Mouse (Mus musculus) neutrophil, adult 5-6 weeks (primary cell): ENCODE data around the gene Dennd4c. TPM values are rescaled to one million over a fixed set of nuclear protein-coding genes. Genes with fewer than 3 reads are reported as not detected.

Source experiments
- ATAC-seq: fragments of 151-379, 151-347 bp; 2 replicates; pipeline ENCODE4 v1.8.0; 2017; ENCODE audit warnings: mild to moderate bottlenecking, moderate TSS enrichment; ENCODE audit not compliant: insufficient number of reproducible peaks, poor library complexity, low FRiP score, severe bottlenecking; ENCODE audit errors: extremely low read depth
- total RNA-seq: library from RNA; stranded (forward); fragments of 200-1000 nt; gene quantifications from 2 replicates; pipeline ENCODE4 v1.2.3, GENCODE M21; 2017

The Dennd4c gene
- total RNA-seq, 1 experiment from 2014 or later = 22.8 TPM

DNA sequence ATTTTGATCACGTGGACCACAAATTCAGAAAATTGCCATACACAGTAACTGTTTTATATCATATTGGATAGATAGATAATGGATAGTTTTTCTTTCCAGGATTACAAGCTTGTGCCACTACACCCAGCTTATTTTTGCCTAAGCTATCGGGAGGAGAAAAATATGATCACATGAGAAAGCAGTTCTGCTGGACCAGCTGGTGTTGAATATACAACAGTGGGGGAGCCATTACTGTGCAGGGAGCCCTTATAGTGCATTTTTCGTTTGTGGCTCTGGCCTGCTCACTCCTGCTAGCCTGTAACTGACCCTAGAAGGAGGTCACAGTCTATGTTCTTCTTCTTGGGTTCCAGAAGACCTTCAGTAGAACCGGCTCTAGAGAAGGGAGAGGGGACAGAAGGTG, 124.7 kb downstream of the Dennd4c start:
- no peak for ATAC-seq

DNA sequence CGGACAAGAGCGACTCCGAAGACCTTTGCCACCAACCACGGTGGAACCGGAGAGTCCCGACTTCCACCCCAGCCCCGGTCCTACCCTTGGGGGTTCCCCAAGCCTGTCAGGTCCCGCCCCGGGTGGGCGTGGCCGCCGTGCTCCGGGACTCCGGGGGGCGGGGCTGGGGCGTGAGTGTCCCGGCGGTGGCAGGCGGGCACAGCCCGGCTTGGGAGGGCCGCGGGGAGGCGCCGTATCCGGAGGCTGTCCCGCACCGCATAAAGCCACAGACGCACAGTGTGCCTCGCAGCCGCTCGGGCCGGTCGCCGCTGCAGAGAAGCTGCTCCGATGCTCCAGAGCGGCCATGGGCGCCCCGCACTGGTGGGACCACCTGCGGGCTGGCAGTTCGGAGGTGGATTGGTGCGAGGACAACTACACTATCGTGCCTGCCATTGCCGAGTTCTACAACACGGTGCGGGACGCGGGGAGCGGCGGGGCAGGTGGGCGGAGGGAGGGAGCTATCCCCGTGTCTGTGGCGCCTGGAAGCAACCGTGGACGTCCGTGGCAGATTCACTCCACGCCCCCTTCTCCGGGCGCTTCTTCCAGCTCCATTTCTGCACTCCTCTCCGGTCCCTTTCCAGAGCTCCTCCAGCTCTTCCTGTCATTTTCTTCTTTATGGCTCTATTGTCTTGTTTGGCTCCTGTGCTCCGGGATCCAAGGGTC, 125.9 kb downstream of the Dennd4c start, which contains the start of gene Acer2:
Acer2 (plus strand) TSS at position 251 of the 702 bp plus-strand sequence.
- ATAC-seq = peak; percentile 67

DNA sequence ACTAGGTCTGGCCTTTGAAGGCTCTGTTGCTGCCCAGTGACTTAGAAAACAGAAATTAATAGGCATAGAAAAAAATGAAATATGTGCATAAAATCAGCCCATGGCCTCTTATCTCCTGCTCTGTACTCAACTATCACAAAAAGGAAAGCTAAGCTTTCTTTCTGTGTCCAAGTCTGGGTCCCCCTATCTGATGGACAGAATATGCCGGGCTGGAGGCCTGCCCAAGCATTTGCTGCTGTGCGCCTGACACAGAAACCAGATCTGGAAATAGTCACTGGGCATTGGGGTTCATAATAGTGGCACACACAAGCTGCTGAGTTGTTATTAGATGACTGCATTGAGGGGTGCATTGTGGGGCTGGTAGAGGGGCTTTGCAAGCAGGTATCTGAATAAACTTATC, 131.1 kb downstream of the Dennd4c start:
- no peak for ATAC-seq

DNA sequence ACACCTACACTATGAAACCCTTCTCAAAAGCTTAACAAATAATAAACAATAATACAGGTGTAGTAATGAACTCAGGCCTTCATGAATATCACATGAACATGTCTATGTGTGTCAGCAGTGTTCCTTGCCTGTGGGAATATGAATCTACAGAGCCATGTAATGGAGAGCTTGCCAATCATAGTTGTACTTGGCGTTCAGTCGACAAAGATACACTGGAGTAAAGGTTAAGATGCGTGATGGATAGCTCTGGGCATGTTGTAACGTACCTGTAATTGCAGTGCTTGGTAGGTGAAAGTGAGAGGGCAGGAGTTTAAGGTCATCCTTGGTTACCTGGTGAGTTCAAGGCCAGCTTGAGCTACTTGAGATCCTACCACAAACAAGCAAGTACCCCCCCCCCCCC, 132.8 kb downstream of the Dennd4c start:
- no peak for ATAC-seq

DNA sequence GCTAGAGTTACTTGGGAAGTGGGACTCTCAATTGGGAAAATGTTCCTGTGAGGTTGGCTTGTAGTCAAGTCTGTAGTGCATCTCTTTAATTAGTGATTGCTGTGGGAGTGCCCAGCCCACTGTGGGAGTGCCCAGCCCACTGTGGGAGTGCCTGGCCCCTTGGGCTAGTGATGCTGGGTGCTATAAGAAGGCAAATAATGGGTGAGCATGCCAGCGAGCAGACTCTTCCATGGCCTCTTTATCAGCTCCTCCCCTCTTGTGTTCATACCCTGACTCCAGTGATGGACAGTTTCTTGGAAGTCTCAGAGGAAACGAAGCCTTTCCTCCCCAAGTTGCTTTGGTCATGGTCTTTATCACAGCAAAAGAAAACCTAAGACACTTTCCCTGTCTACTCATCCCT, 134.1 kb downstream of the Dennd4c start:
- ATAC-seq = no peak

DNA sequence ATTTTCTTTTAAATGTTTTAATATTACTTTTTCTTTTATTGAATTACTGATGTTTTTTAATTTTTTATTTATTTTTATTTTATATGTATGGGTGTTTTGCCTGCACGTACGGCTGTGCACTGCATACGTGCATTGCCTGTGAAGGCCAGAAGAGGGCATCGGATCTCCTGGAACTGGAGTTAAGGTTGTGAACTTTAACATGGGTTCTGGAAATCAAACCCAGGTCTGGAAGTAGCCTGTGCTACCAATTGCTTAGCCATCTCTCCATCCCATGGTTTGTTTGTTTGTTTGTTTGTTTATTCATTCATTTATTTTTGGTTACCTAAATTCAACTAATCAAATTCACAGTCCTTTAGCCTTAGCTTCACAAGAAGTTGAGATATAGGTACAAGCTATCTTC, 136.6 kb downstream of the Dennd4c start:
- ATAC-seq = peak; percentile 36; the same call in 1 of the 2 replicates

DNA sequence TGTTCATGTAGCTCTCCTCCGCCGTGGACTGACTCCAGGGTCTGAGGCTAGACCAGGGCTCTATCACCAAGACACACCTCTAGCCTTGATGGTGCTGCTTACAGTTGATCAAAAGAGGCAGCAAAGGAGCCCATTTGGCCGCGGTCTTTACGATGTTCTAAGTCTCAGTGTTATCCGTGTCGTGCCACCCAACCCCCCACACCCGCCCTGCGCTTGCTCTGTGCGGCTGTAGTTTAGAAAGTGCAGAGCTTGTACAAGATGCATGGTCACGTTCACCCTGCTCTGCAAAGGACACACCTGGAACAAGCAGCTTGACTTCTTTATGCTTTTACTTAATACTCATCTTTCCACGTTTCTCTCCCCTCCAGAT, 137.4 kb downstream of the Dennd4c start:
- no peak for ATAC-seq

DNA sequence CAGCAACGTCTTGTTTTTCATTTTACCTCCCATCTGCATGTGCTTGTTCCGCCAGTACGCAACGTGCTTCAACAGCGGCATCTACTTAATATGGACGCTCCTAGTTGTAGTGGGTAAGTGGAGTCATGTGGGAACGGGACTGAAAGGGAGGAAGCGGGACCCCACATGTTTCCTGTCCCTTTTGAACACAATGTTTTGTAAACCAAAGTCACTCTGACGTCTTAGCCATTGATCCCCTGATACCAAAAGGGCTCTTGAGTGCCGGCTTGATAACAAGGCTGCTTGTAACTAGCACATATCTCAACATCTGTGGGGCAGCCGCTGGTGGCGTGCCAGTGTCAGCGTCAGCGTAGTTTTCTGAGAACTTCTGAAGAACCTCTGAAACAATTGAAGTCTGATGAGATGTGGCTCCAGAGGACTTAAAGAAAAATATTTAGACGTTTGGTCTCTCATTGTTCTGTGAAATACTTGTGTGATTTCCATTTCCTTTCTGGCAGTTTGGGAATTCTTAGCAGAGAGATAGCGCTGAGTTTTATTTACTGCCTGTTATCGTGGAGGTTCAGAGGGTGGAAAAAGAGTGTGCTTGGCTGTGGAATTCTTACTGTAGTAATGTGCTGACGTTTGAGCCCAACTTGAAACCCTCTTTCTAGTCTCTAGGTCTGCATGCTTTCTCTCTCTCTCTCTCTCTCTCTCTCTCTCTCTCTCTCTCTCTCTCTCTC, 138.0 kb downstream of the Dennd4c start:
- ATAC-seq = peak; percentile 71

DNA sequence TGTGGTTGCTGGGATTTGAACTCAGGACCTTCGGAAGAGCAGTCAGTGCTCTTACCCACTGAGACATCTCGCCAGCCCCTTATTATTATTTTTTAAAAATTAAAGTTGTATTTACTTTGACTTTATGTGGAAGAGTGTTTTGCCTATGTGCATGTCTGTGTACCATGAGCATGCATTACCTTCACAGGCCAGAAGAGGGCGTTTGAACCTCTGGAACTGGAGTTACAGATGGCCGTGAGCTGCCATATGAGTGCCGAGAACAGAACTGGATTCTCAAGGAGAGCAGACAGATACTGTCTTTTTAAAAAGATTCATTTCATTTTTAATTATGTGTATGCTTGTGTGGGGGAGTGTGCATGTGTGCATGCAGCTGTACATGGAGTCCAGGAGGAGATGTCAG, 139.5 kb downstream of the Dennd4c start:
- no peak for ATAC-seq

DNA sequence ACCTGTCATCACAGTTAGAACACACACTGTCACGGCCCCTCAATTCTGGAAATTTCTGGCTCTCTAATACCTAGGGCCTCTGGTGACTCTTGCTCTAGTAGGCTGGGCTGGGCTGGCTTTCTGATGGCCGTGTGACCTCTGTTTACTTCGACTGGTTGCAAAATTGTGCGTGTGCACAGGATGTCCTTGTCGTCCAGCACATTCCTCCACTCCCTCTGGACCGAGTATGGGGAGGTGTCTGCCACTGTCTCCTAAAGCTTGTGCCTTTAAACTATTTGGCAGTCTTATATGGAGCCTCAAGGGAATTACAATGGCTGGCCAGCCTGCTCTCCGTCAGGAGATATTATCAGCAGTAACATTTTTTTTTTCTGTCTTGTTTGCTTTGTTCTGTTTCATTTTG, 149.1 kb downstream of the Dennd4c start:
- ATAC-seq = no peak

DNA sequence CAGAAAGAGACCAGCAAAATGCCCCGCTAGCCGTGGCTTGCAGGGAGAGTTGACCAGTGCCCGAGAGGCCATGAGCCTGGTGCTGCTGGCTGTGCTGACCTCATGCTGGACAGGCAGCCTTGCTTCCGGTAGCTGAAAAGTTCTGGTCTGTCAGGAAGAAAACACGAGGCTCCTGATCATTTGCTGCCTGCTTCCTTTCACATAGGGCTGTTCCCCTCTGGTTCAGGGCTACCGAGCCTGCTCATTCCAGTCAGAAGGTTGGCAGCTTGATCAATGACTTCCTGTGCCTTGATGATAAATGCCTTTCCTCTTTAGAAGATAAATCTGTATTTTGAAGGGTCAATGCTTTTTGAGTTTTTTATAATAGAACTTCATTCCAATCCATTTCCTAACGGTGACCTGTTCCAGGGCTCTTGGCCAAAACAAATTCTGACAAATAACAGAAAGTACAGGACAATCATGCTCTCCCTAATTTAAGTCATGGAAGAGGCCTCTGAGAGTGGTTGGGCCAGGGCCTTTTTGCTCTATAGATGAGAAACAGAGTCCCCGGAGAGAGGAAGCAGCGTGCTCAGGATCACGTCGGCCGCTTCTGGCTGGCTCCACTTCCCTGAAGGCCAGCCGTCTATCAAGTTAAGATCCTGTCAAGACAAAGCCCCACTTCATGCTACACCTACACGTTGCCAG, 150.6 kb downstream of the Dennd4c start:
- no peak for ATAC-seq

Other genes with a start within 250 kb of the Dennd4c start
- gene Saxo1, start 190.2 kb upstream of the Dennd4c start, total RNA-seq = not detected in 2 replicates
- 19.4 and 21.8 TPM in 2 replicates for gene Rraga, start 172.9 kb upstream of the Dennd4c start, total RNA-seq
- gene Haus6, start 136.5 kb upstream of the Dennd4c start, total RNA-seq = 17.3 and 18.6 TPM in 2 replicates
- 119 and 151 TPM in 2 replicates for gene Plin2, start 78.5 kb upstream of the Dennd4c start, total RNA-seq
- gene Rps6, start 108.9 kb downstream of the Dennd4c start, total RNA-seq = 617 and 655 TPM in 2 replicates
- gene Acer2, start 125.8 kb downstream of the Dennd4c start, total RNA-seq = 1.4 and 1.8 TPM in 2 replicates